Mouse (Mus musculus) kidney, postnatal 4 days (tissue): ENCODE measurements around the gene Ctu1.
A peak's percentile ranks its signal among the peaks of the same experiment; 100 is the strongest.
"Not testable (repeated sequence)": the region's sequence is repeated elsewhere in the genome, so short reads cannot be mapped to it uniquely, and the experiment has no call there.

Experiments
- DNase-seq, 2 experiments: peaks; one replicate each; pipeline ENCODE4 v3.0.0; 2021; ENCODE audit warnings: mixed read lengths in 2 of 2

Ctu1 gene

GRCm38 (mm10) chr7:43671809-43672580 lies at the start of gene Ctu1:
Gene Ctu1 (plus strand): TSS chr7:43672016.
- DNase-seq, result peak; percentile 85 to 92

- no peak for DNase-seq
Measured at GRCm38 (mm10) chr7:43622927-43623326, 48.9 kb upstream of the Ctu1 start.

GRCm38 (mm10) chr7:43623819-43624218 lies 48.0 kb upstream of the Ctu1 start:
- peak in 1 of 2 experiments; percentile 7 for DNase-seq

GRCm38 (mm10) chr7:43625065-43625464 lies 46.8 kb upstream of the Ctu1 start:
- DNase-seq, result no peak

GRCm38 (mm10) chr7:43625794-43626422 lies 45.9 kb upstream of the Ctu1 start:
- no peak for DNase-seq

- no peak for DNase-seq
Measured at GRCm38 (mm10) chr7:43633940-43634339, 37.9 kb upstream of the Ctu1 start.

- DNase-seq, result no peak
Measured at GRCm38 (mm10) chr7:43634500-43634899, 37.3 kb upstream of the Ctu1 start, which contains the start of gene Ceacam18. Gene Ceacam18 (plus strand): TSS chr7:43634707.

GRCm38 (mm10) chr7:43636194-43636593 lies 35.6 kb upstream of the Ctu1 start:
- DNase-seq, result no peak

- DNase-seq, result no peak
Measured at GRCm38 (mm10) chr7:43637118-43637517, 34.7 kb upstream of the Ctu1 start.

- DNase-seq, result no peak
Measured at GRCm38 (mm10) chr7:43642587-43642986, 29.2 kb upstream of the Ctu1 start.

GRCm38 (mm10) chr7:43643046-43643652 lies 28.7 kb upstream of the Ctu1 start:
- DNase-seq, result no peak

GRCm38 (mm10) chr7:43652683-43653082 lies 19.1 kb upstream of the Ctu1 start:
- no peak for DNase-seq

GRCm38 (mm10) chr7:43654519-43654918 lies 17.3 kb upstream of the Ctu1 start:
- DNase-seq, result no peak

GRCm38 (mm10) chr7:43656232-43656631 lies 15.6 kb upstream of the Ctu1 start:
- no peak for DNase-seq

GRCm38 (mm10) chr7:43660002-43660401 lies 11.8 kb upstream of the Ctu1 start, which contains the start of gene Siglece:
Gene Siglece (minus strand): TSS chr7:43660161.
- no peak for DNase-seq

- DNase-seq, result no peak
Measured at GRCm38 (mm10) chr7:43662804-43663203, 9.0 kb upstream of the Ctu1 start.

GRCm38 (mm10) chr7:43667221-43667620 lies 4.6 kb upstream of the Ctu1 start:
- DNase-seq, result not testable (repeated sequence)

GRCm38 (mm10) chr7:43668582-43668981 lies 3.2 kb upstream of the Ctu1 start:
- DNase-seq, result peak; percentile 20 to 43

GRCm38 (mm10) chr7:43671064-43671808 lies 580 bp upstream of the Ctu1 start:
- DNase-seq, result no peak

- peak; percentile 28 to 39 for DNase-seq
Measured at GRCm38 (mm10) chr7:43672581-43673260, 905 bp downstream of the Ctu1 start.

GRCm38 (mm10) chr7:43675091-43675490 lies 3.3 kb downstream of the Ctu1 start:
- no peak for DNase-seq

- peak; percentile 72 to 75 for DNase-seq
Measured at GRCm38 (mm10) chr7:43678517-43678916, 6.7 kb downstream of the Ctu1 start.
